Mouse (Mus musculus) liver, embryonic 18 days (tissue): Measurements from ENCODE around the gene Olfr819. TPM values are rescaled to one million over a fixed set of nuclear protein-coding genes. Genes with fewer than 3 reads are reported as not detected.

ENCODE experiments used
- polyA plus RNA-seq: library from polyadenylated mRNA; depleted of rRNA; stranded (reverse); fragments of >200 nt; gene quantifications from 2 replicates; pipeline ENCODE4 v1.2.3, GENCODE M21; 2012; rRNA removed

Olfr819 gene
- not detected in 2 replicates for polyA plus RNA-seq

DNA sequence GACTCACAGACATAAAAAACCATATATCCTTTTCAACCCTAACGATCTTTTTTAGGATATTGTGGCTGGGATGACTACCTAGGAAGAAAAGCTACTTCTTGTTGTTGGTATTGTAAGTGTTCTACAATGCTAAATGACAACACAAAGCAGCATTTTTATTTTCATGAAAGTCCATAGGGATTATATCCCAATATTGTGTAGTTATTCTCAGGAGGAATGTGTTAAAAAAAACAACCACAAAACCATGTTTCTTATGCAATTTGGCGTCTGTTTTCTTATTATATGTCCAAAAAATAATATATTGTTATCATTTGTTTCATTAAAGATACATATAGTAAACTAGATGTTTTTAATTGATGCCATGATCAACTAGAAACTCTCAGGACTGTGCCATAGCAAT, at the start of gene Olfr819:
Gene Olfr819, minus strand, starts transcription at position 101 of the 400 bp plus-strand sequence.

DNA sequence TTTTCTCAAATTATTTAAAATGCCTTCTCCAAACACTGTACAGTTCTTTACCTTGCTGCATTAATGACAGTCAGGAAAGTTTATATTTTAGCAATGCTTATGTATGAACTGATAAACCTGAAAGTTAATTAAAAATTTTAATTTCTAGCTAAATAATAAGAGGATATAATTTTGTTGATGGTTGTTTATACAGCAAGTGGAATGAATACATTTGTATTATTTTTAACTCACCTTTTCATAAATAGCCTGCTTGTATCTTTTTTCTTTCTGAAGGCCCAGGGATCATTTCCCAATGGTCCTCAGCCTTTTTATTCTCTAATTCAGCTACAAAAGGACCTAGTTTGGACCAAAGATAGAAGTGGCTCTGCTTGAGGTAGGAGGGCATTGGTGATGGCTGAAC, 45.3 kb upstream of the Olfr819 start, which contains the start of gene Olfr820:
Gene Olfr820, plus strand, starts transcription at position 301 of the 400 bp plus-strand sequence.

DNA sequence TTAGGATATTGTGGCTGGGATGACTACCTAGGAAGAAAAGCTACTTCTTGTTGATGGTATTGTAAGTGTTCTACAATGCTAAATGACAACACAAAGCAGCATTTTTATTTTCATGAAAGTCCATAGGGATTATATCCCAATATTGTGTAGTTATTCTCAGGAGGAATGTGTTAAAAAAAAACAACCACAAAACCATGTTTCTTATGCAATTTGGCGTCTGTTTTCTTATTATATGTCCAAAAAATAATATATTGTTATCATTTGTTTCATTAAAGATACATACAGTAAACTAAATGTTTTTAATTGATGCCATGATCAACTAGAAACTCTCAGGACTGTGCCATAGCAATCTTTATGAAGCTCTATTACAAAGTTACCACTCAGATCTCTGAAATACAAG, 17.9 kb upstream of the Olfr819 start, which contains the start of gene Gm10310:
Gene Gm10310, minus strand, starts transcription at position 101 of the 400 bp plus-strand sequence.

DNA sequence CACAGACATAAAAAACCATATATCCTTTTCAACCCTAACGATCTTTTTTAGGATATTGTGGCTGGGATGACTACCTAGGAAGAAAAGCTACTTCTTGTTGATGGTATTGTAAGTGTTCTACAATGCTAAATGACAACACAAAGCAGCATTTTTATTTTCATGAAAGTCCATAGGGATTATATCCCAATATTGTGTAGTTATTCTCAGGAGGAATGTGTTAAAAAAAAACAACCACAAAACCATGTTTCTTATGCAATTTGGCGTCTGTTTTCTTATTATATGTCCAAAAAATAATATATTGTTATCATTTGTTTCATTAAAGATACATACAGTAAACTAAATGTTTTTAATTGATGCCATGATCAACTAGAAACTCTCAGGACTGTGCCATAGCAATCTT, 9.0 kb upstream of the Olfr819 start, which contains the start of gene Olfr247:
Gene Olfr247, minus strand, starts transcription at position 101 of the 400 bp plus-strand sequence.

DNA sequence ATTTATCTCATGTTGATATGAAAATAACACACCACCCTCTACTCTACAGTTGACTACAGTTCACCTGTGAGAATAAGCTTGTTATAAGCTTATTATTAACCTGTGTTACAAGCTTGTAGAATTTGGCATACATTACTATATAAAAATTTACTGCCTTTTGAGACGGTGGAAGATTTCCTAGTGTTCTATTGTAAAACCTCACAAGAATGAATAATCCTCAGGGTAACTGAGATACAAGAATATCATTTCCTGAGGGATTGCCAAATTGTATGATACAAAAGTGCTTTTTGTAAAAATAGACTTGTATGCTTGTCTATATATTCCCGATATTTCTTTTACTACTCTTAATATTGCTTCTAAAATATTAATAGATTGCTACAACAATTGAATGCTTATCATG, 18.1 kb downstream of the Olfr819 start, which contains the start of gene Olfr818:
Gene Olfr818, minus strand, starts transcription at position 101 of the 400 bp plus-strand sequence.

DNA sequence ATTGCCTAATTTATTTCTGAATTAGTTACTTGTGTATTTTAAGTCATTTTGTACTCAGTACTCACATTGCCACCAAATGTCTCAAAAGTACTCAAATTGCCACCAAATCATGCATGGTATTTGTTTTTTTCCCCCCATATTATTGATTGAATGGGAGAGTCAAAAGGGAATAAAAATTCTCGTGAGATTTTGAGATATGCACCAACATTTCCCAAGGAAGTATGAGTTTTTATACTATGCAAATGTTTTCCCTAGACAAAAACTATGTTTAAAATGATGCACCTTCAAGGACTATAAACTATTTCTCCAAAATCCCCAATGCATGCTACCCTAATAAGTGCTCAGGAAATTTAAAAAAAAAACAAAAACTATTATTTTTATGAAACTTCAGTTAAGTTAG, 51.6 kb downstream of the Olfr819 start, which contains the start of gene Olfr816:
Gene Olfr816, minus strand, starts transcription at position 101 of the 400 bp plus-strand sequence.

Other genes starting within 250 kb of the Olfr819 start
- not detected in 2 replicates for gene Olfr805, start 237.9 kb downstream of the Olfr819 start, polyA plus RNA-seq
- not detected in 2 replicates for gene Olfr806, start 225.3 kb downstream of the Olfr819 start, polyA plus RNA-seq
- not detected in 2 replicates for gene Olfr807, start 209.5 kb downstream of the Olfr819 start, polyA plus RNA-seq
- gene Olfr808, start 201.8 kb downstream of the Olfr819 start, polyA plus RNA-seq = not detected in 2 replicates
- not detected in 2 replicates for gene Olfr809, start 192.6 kb downstream of the Olfr819 start, polyA plus RNA-seq
- gene Olfr810, start 172.3 kb downstream of the Olfr819 start, polyA plus RNA-seq = not detected in 2 replicates
- gene Olfr811, start 162.9 kb downstream of the Olfr819 start, polyA plus RNA-seq = not detected in 2 replicates
- gene Olfr812, start 121.2 kb downstream of the Olfr819 start, polyA plus RNA-seq = not detected in 2 replicates
- not detected in 2 replicates for gene Olfr813, start 111.9 kb downstream of the Olfr819 start, polyA plus RNA-seq
- not detected in 2 replicates for gene Olfr814, start 87.4 kb downstream of the Olfr819 start, polyA plus RNA-seq
- gene Olfr815, start 61.4 kb downstream of the Olfr819 start, polyA plus RNA-seq = not detected in 2 replicates
- not detected in 2 replicates for gene Olfr816, start 51.7 kb downstream of the Olfr819 start, polyA plus RNA-seq
- gene Olfr818, start 18.2 kb downstream of the Olfr819 start, polyA plus RNA-seq = not detected in 2 replicates
- gene Olfr247, start 8.9 kb upstream of the Olfr819 start, polyA plus RNA-seq = not detected in 2 replicates
- not detected in 2 replicates for gene Gm10310, start 17.8 kb upstream of the Olfr819 start, polyA plus RNA-seq
- not detected in 2 replicates for gene Olfr820, start 45.4 kb upstream of the Olfr819 start, polyA plus RNA-seq
- not detected in 2 replicates for gene Olfr821, start 63.1 kb upstream of the Olfr819 start, polyA plus RNA-seq
- not detected in 2 replicates for gene Olfr822, start 103.9 kb upstream of the Olfr819 start, polyA plus RNA-seq
- gene Olfr823, start 148.1 kb upstream of the Olfr819 start, polyA plus RNA-seq = not detected in 2 replicates
- gene Olfr824, start 162.7 kb upstream of the Olfr819 start, polyA plus RNA-seq = 0.06 and 0.18 TPM in 2 replicates
- gene Olfr825, start 199.5 kb upstream of the Olfr819 start, polyA plus RNA-seq = not detected in 2 replicates
- not detected in 2 replicates for gene Olfr826, start 216.9 kb upstream of the Olfr819 start, polyA plus RNA-seq
- gene Olfr827, start 247.1 kb upstream of the Olfr819 start, polyA plus RNA-seq = not detected in 2 replicates